Mouse (Mus musculus): Measurements from ENCODE around the gene Grasp.

Grasp gene

GRCm38 (mm10) chr15:101271513-101271912, 47.5 kb downstream of the Grasp start:
- DNase-seq (ENCODE audit: low read depth, low spot score), result no peak

DNA sequence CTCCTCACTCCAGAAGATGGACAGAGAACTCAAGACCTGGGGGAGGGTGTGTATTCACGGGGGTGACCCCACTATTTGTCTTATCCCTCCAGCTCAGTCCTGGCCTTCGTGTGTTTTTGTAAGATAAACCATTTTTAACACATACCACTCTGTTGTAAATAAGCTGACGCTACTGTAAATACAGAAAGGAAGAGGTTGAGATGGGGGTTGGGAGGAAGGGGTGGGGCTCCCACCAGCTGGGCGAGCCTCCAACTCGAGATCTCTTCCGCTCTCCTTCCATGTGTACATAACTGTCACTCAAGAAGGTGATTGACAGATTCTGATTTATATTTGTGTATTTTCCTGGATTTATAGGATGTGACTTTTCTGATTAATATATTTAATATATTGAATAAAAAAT, 50.4 kb downstream of the Grasp start:
- no peak for DNase-seq (ENCODE audit: low read depth, low spot score)

- no peak for DNase-seq (ENCODE audit: low read depth, low spot score)
Measured at GRCm38 (mm10) chr15:101277351-101277899, 53.4 kb downstream of the Grasp start.

- no peak for DNase-seq (ENCODE audit: low read depth, low spot score)
Measured at GRCm38 (mm10) chr15:101278589-101278988, 54.6 kb downstream of the Grasp start.

DNA sequence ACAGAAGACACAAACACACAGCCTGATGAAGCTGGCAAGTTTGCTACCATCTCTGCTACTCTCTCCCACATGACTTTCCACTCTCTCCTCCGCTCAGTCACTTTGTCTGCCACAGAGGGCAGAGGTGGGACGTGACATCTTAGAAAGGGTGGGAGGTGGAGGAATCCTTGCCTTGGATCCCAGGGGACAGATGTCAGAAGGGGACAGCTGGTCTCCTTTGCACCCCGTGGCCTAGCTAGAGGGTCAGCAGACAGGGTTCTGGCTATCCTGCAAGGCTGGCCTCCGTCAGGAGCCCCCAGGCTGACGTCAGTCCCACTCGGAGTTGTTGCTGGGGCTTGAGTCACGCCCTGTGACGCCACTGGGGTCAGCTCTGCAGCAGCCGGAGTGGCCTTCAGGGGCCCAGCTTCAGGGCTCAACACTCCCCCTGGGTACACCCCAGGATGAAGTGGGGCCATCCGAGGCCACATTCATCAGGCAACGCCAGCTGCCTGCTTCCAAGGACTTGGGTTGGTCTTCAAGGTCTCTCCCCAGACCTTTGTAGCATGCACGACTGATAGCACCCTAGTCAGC, 55.5 kb downstream of the Grasp start:
- DNase-seq (ENCODE audit: low read depth, low spot score), result no peak

Measured in 3T3-L1 (cell line).